Mouse (Mus musculus) ES-Bruce4 (cell line): Measurements from ENCODE around the gene Zfp644. TPM values are rescaled to one million over a fixed set of nuclear protein-coding genes. Genes with fewer than 3 reads are reported as not detected.

ENCODE experiments used
- H3K27ac ChIP-seq: 2 replicates; pipeline ENCODE4 v1.5.1; 2012; ENCODE audit warnings: low read length, inconsistent platforms; ENCODE audit not compliant: insufficient read depth
- H3K27me3 ChIP-seq: 2 replicates; pipeline ENCODE4 v1.6.1; 2012; ENCODE audit warnings: mild to moderate bottlenecking, low read length, inconsistent platforms; ENCODE audit not compliant: control insufficient read depth, poor library complexity, insufficient read depth, severe bottlenecking
- H3K36me3 ChIP-seq: 2 replicates; pipeline ENCODE4 v1.6.1; 2012; ENCODE audit warnings: inconsistent platforms, mild to moderate bottlenecking, low read length, moderate library complexity; ENCODE audit not compliant: control insufficient read depth, poor library complexity, insufficient read depth, severe bottlenecking
- H3K4me1 ChIP-seq: one replicate; pipeline ENCODE4 v1.8.1; 2011; ENCODE audit warnings: low read length; ENCODE audit not compliant: control insufficient read depth, insufficient read depth
- H3K4me3 ChIP-seq: 2 replicates; pipeline ENCODE4 v1.5.1; 2011; ENCODE audit warnings: low read depth, mild to moderate bottlenecking, low read length
- H3K9ac ChIP-seq: 2 replicates; pipeline ENCODE4 v1.6.1; 2012; ENCODE audit warnings: low read depth, mild to moderate bottlenecking, inconsistent platforms; ENCODE audit not compliant: poor library complexity, severe bottlenecking
- H3K9me3 ChIP-seq: replicated peaks from 2 replicates; pipeline ENCODE4 v1.6.1; 2012; ENCODE audit warnings: mild to moderate bottlenecking, low read length, inconsistent platforms; ENCODE audit not compliant: control insufficient read depth, poor library complexity, insufficient read depth, severe bottlenecking
- CTCF ChIP-seq: IDR thresholded peaks from one replicate; pipeline ENCODE4 v1.8.1; 2011; ENCODE audit warnings: low read depth, low read length
- EP300 ChIP-seq: IDR thresholded peaks from 2 replicates; pipeline ENCODE4 v1.6.1; 2011; ENCODE audit warnings: low read depth, low read length; ENCODE audit not compliant: insufficient read depth
- POLR2A ChIP-seq: IDR thresholded peaks from one replicate; pipeline ENCODE4 v1.8.1; 2011; ENCODE audit warnings: low read length; ENCODE audit not compliant: insufficient read depth
- polyA plus RNA-seq: library from polyadenylated mRNA; stranded (reverse); fragments of >200 nt; gene quantifications from 2 replicates; pipeline ENCODE4 v1.2.4, GENCODE M21; 2011; ENCODE audit warnings: low read depth; ENCODE audit not compliant: missing spikeins, insufficient read depth, insufficient read length

Gene Zfp644
- polyA plus RNA-seq, 1 experiment = 92.0 TPM

GRCm38 (mm10) chr5:106652220-106652753 lies 44.8 kb downstream of the Zfp644 start:
- Histone ChIP-seq H3K36me3 (peaks cover 2% of the 10 kb centered on the region), H3K27ac (no peak overlapping the region), H3K9me3 (no peaks in the 10 kb centered on the region), H3K4me3 (no peak overlapping the region), H3K4me1 (no peaks in the 10 kb centered on the region), H3K27me3 (no peaks in the 10 kb centered on the region; the same call in 1 of the 2 replicates), H3K9ac (no peak overlapping the region)
- no peak for TF ChIP-seq POLR2A
- no peak for TF ChIP-seq EP300
- no peak for TF ChIP-seq CTCF

DNA sequence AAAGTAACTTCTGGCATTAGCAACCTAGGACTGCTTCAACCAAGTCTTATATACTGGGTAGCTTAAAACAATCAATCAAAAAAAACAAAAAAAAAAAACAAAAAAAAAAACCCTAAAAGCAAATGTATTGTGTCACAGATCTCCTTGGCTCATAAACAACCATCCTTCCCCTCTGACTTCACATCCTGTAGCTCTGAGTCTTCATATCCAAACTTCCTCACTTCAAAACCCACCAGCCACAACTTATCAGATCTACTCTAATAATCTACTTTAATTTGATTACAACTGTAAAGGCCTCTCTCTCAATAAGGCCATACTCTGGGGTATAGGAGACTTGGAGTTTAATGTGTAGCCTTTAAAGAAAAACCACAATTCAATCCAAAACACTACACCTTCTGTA lies 47.1 kb downstream of the Zfp644 start:
- no peaks in the 10 kb centered on the region for H3K9me3 ChIP-seq
- TF ChIP-seq EP300 (no peak), POLR2A (no peak)

DNA sequence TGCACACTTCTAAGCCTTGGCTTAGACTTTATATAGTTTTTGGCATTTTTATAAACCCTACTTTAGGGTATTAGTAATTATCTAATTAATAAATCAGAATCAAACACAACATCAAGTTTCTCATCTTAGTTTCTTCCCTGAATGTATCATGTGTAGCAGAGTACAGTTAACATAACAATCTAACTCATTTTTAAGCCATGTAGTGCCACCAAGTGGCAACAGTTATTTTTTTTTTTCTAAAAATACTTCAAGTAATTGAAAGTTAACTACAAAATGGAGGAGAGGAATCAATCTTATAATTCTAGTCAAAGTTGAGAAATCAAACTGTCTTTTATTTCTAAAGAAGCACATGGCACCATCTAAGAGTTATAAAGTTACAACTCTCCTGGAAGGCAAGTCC lies 47.6 kb downstream of the Zfp644 start:
- no peak overlapping the region for H3K4me3 ChIP-seq
- TF ChIP-seq CTCF (no peak), EP300 (no peak)
- no peaks in the 10 kb centered on the region; the same call in 1 of the 2 replicates for H3K36me3 ChIP-seq
- H3K9me3 ChIP-seq = no peaks in the 10 kb centered on the region
- H3K27me3 ChIP-seq = no peaks in the 10 kb centered on the region; the same call in 1 of the 2 replicates
- H3K27ac ChIP-seq = no peak overlapping the region
- H3K4me1 ChIP-seq = no peaks in the 10 kb centered on the region
- no peak overlapping the region for H3K9ac ChIP-seq

More for the DNA sequence above, 47.1 kb downstream of the Zfp644 start:
- Histone ChIP-seq H3K36me3 (no peaks in the 10 kb centered on the region; the same call in 1 of the 2 replicates), H3K27me3 (no peaks in the 10 kb centered on the region; the same call in 1 of the 2 replicates), H3K4me3 (no peak overlapping the region), H3K4me1 (no peaks in the 10 kb centered on the region), H3K27ac (no peak overlapping the region), H3K9ac (no peak overlapping the region)

DNA sequence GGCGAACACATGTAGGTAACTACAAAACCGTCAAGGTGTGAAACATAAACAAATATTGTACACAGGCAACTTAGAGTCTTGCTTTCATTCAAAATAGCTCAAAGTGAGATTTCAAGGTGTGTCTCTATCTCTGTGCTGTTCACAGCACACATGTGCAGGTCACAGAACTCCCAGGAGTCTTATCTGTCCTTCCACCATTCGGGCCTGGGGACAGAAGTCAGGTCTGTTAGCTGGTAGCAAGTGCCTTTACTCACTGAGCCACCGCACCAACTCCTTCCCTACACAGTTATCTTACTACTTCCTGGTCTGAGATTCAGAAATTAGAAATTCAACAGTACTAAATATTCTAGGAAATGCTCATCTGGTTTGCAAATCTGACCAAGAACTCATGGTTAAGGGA lies 53.7 kb downstream of the Zfp644 start:
- H3K36me3 ChIP-seq = no peaks in the 10 kb centered on the region
- no peaks in the 10 kb centered on the region for H3K4me1 ChIP-seq
- H3K27me3 ChIP-seq = no peaks in the 10 kb centered on the region
- no peak overlapping the region for H3K27ac ChIP-seq
- no peaks in the 10 kb centered on the region for H3K9me3 ChIP-seq
- no peak overlapping the region for H3K4me3 ChIP-seq
- no peak for TF ChIP-seq POLR2A
- no peak for TF ChIP-seq CTCF
- no peak for TF ChIP-seq EP300
- H3K9ac ChIP-seq = no peak overlapping the region

- H3K9me3 ChIP-seq = no peaks in the 10 kb centered on the region
- H3K9ac ChIP-seq = no peak overlapping the region
- H3K4me1 ChIP-seq = no peaks in the 10 kb centered on the region
- no peaks in the 10 kb centered on the region for H3K27me3 ChIP-seq
- TF ChIP-seq EP300 (no peak), POLR2A (no peak), CTCF (no peak)
- no peak overlapping the region for H3K27ac ChIP-seq
- no peak overlapping the region for H3K4me3 ChIP-seq
- H3K36me3 ChIP-seq = peaks cover 9% of the 10 kb centered on the region
Observed at GRCm38 (mm10) chr5:106641876-106642275, 55.2 kb downstream of the Zfp644 start.

- Histone ChIP-seq H3K9ac (no peak overlapping the region), H3K27me3 (no peaks in the 10 kb centered on the region), H3K9me3 (no peaks in the 10 kb centered on the region), H3K27ac (no peak overlapping the region), H3K36me3 (peaks cover 12% of the 10 kb centered on the region), H3K4me3 (no peak overlapping the region), H3K4me1 (no peaks in the 10 kb centered on the region)
- TF ChIP-seq EP300 (no peak), CTCF (no peak), POLR2A (no peak)
Observed at GRCm38 (mm10) chr5:106640235-106640809, 56.8 kb downstream of the Zfp644 start.
